Mouse (Mus musculus): ENCODE measurements at regions not wholly inside any gene's neighbourhood (a gene's known extent, or its start where the extent isn't known, plus 50 kb on each side); places are given as distances from the start of the nearest gene placed in this dataset.

DNA sequence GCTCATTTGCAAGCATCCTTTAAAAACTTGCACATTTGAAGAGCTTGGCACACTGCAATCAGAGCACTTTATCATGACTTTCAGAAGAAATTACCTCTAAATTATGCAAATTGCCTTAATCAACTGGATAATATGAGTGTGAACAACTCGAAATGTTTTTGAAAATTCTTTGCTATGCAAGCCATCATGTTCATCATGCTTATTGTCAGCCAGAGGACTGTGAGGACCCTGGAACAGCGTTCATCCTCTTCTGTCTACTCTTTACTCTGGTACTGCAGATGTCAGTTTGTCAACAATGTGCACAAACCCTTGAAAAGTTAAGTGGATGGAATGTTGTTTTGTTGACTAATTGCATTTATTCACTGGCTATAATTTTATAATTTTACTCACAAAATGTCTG is 1899.9 kb upstream of the Slc39a10 start:
- no peak for DNase-seq

- DNase-seq, result peak; percentile 83
Measured at GRCm38 (mm10) chr1:48753252-48753755, 1860.7 kb upstream of the Slc39a10 start.

GRCm38 (mm10) chr1:48733580-48733979 is 1840.9 kb upstream of the Slc39a10 start:
- peak; percentile 99 for DNase-seq

GRCm38 (mm10) chr1:48708606-48709005 is 1816.0 kb upstream of the Slc39a10 start:
- peak; percentile 61 for DNase-seq

All from cerebellum, adult 9-10 months (tissue).